Mouse (Mus musculus) megakaryocyte, embryonic 14.5 days (primary cell): ENCODE results near the gene Gad2. TPM values are rescaled to one million over a fixed set of nuclear protein-coding genes. Genes with fewer than 3 reads are reported as not detected.

Experiments used
- H3K27me3 ChIP-seq: replicated peaks from 2 replicates; pipeline ENCODE3; 2012; ENCODE audit warnings: inconsistent platforms
- H3K36me3 ChIP-seq: replicated peaks from 2 replicates; pipeline ENCODE3; 2012; ENCODE audit warnings: low read length, inconsistent platforms, mixed read lengths
- H3K4me1 ChIP-seq: 2 replicates; pipeline ENCODE4 v1.6.1; 2012; ENCODE audit warnings: inconsistent platforms
- H3K4me3 ChIP-seq: replicated peaks from 2 replicates; pipeline ENCODE3; 2012; ENCODE audit warnings: moderate library complexity, mild to moderate bottlenecking, inconsistent platforms
- H3K9me3 ChIP-seq: 2 replicates; pipeline ENCODE4 v1.6.1; 2012; ENCODE audit warnings: inconsistent platforms
- FLI1 ChIP-seq: IDR thresholded peaks from 2 replicates; pipeline ENCODE4 v1.6.1; 2012; ENCODE audit warnings: low read length, inconsistent platforms, mixed read lengths
- GATA1 ChIP-seq: IDR thresholded peaks from 3 replicates; pipeline ENCODE4 v1.6.1; 2012; ENCODE audit warnings: mixed read lengths, low read length, inconsistent platforms, borderline replicate concordance
- polyA plus RNA-seq: library from polyadenylated mRNA; stranded (reverse); fragments of >175 nt; gene quantifications from 2 replicates; pipeline ENCODE4 v1.2.3, GENCODE M21; 2012; ENCODE audit warnings: low replicate concordance; ENCODE audit not compliant: insufficient read depth

The Gad2 gene
- polyA plus RNA-seq, 1 experiment = not detected

DNA sequence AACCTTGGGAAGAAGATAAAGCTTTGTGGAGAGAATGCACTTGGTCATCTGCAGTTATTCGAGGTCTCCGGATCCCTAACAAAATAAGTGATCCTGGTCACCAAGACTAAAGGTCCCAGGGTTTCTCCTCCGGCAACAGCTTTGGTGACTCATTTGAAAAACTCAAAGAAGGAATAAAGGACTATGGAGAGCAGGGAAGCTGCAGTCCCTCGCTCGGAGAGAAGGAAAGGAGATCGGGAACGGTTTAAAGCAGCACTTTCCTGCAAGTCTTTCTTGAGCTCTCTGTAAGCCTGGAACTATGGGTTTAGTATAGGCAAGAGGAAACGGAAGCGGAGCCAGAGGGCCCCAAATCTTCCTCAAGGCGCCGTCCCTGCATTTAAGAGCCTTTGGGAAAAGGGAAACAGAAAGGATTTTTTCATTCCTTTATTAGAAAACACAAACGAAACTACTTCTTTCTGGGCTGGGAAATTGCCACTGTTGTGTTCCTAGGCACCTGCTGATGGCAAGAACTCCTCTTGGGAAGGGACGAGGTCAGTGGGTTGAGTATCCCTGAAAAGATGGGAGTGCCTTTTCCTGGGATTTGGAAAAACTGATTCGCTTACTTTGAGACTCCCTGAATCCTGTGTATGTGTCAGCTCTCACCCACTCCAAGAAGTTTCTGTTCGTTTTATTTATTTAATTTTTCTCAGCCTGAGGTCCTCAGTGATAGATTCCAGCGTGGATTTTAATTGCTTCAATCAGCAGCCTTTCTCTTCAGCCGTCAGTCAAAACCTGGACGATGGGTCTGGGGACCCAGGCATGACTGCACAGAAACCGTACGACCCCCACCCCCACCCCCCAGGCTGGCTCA lies 802 bp upstream of the Gad2 start:
- peak overlapping the region; percentile 35 for H3K4me3 ChIP-seq
- H3K27me3 ChIP-seq = peaks cover 86% of the 10 kb centered on the region
- H3K4me1 ChIP-seq = peaks cover 29% of the 10 kb centered on the region
- H3K36me3 ChIP-seq = no peaks in the 10 kb centered on the region
- TF ChIP-seq GATA1 (no peak), FLI1 (no peak)
- peaks cover 15% of the 10 kb centered on the region; the same call in 1 of the 2 replicates for H3K9me3 ChIP-seq

DNA sequence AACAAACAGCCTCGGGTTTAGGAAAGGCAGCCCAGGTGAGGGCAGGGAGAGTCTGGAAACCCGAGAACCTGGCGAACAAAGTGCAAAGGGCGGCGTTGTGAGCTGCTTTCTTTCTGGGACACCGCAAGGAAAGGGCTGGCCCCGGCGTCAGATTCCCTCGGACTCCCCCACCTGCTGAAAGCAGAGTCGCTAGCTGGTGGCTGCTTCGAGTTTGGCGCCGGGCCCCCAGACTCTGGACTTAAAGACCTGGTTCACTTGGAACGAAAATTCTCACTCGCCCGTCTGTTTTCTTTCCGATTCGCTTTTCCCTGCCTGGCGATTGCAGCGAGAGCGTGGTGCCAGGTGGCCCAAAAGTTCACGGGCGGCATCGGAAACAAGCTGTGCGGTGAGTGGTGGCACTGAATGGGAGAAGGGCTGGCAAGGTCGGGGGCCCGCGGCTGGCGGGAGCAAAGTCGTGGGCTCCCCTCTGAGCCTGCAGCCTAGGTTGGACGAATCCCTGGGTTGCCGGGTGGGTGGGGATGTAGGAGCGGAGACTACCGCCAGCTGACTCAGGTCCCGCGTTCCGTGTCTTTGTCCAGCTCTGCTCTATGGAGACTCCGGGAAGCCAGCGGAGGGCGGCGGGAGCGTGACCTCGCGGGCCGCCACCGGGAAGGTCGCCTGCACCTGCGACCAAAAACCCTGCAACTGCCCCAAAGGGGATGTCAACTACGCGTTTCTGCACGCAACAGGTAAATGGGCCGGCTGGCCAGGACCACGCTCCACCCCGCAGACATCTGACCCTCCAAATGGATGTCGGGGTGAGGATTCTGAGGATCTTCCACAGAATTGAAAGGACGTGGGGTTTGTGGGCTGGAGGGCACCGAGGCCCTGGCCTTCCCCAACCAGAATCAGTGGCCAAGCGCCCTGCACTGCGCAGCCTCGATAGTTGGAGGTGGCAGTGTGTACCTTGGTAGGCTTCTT lies 1.4 kb downstream of the Gad2 start:
- Histone ChIP-seq H3K4me3 (no peak overlapping the region), H3K27me3 (peaks cover 86% of the 10 kb centered on the region), H3K36me3 (no peaks in the 10 kb centered on the region), H3K4me1 (peaks cover 29% of the 10 kb centered on the region), H3K9me3 (peaks cover 15% of the 10 kb centered on the region; the same call in 1 of the 2 replicates)
- no peak for TF ChIP-seq FLI1
- no peak for TF ChIP-seq GATA1

DNA sequence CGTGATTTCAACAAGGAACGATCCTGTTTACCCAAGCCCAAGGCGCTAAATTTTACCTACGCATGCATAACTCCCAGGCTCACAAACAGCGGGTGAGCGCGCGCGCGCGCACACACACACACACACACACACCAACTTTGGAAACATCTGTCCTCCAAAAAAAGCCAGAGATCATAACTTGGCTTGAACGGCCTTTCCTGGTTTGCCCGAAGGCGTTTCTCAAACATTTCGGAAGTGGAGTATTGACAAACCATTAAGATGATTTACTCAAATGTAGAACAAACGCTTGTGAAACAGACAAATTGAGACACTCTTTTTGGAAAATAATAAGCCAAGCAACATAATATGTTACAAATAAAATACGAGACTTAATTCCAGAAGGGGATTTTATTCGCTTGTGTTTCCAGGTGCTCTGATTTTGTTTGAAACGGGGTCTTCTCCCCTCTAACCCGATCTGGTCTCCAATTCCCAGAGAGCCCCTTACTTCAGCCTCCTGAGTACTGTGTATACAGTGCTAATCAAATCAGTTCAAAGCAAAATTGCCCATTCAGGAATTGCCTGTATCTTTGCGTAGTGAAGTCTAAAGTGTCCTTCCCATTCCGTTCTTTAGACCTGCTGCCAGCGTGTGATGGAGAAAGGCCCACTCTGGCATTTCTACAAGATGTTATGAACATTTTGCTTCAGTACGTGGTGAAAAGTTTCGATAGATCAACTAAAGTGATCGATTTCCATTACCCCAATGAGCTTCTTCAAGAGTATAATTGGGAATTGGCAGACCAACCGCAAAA lies 2.4 kb downstream of the Gad2 start:
- TF ChIP-seq FLI1 (no peak), GATA1 (no peak)
- Histone ChIP-seq H3K4me1 (peaks cover 29% of the 10 kb centered on the region), H3K36me3 (no peaks in the 10 kb centered on the region), H3K4me3 (no peak overlapping the region), H3K9me3 (peaks cover 15% of the 10 kb centered on the region; the same call in 1 of the 2 replicates), H3K27me3 (peaks cover 77% of the 10 kb centered on the region)

DNA sequence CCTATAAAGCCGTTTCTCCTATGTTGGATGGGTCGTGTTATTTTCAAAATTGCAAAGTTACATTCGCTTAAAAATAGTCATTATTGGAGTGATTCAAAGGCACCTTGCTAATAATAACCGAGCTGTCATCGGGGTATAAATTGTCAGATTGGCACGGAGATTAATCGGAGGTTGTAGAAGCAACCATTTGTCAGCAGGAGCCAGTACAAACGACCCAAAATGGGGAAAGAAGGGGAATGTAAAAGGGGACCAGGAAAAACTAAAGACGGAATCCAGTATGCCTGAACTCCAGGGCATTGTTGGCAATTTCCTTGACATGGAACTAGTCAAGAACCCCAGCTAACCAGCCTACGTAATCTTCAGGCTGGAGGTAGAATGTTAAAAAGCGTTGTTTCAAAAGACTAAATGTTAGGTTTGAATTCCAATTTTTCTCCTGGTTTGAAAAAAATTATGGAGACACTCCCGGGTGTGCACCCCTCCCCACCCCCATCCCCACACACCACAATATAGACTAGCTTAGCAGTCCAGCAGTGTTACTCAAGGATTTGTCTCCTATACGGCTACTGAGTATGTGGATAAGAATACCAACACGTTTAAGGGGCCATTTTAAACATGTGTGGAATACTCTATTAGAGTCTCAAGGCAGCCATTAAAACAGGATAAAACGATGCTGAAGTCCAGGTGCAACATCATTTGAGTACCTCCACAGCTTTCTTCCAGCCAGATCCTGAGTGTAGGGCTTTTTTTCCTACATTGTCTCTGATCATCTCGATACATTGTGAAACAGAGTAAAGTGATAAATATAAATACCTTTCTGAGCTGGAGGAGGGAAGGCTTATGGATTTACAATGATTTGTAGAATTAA lies 3.3 kb downstream of the Gad2 start:
- Histone ChIP-seq H3K36me3 (no peaks in the 10 kb centered on the region), H3K4me3 (no peak overlapping the region), H3K9me3 (peaks cover 15% of the 10 kb centered on the region; the same call in 1 of the 2 replicates), H3K27me3 (peaks cover 68% of the 10 kb centered on the region), H3K4me1 (peaks cover 29% of the 10 kb centered on the region)
- TF ChIP-seq FLI1 = no peak
- no peak for TF ChIP-seq GATA1

DNA sequence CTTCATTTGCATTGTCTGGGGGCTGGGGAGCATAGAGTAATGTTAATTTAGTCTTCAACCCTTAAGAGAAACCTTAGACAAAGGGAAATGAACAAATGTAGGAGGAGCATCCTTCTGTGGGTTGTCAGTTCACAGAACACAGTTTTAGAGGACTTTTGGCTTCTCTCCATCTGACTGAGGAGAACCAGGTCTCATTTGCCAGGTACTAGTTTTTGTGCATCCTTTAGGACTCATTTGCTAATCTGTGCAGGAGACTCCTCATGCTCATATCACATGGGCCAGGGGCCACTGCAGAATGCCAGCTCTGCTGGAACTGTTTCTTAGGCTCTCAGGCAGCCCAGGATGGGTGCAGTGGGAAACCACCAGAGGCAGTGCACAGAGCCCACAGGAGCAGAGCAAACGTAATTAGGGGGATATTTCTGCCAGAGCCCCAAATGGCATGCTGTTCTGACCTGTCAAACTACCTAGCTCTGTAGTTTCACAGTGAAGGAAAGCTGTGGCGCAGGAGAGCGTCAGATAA lies 5.2 kb downstream of the Gad2 start:
- Histone ChIP-seq H3K27me3 (peaks cover 55% of the 10 kb centered on the region), H3K4me1 (peaks cover 16% of the 10 kb centered on the region), H3K36me3 (no peaks in the 10 kb centered on the region), H3K4me3 (no peak overlapping the region), H3K9me3 (peaks cover 9% of the 10 kb centered on the region; the same call in 1 of the 2 replicates)
- TF ChIP-seq FLI1 (no peak), GATA1 (no peak)

DNA sequence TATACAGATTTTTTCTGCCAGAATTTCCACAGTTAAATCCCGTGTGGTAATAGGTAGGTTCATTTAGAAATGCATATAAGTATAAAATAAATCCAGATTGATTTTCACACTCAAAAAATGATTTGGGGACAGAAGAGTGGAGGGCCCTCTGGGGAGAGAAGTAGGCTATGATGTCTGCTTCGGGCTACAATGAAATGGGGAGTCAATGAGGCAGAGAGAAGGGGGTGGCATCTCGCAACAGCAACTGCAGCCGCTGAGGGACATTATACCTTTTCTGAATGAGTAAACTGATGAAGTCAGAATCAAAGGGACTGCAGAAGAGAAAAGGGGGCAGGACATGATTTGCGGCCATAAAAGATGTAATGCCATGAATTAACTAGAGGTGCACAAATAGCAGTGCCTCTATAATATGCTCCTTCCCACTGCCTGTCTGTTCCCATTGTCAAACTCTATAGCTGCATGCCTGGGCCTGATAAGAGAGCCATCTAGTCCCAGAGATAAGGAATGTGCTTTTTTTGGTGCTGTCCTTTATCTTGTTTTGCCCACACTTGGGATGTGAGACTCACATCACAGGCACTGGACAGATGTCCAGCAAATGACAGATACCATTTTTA lies 5.9 kb downstream of the Gad2 start:
- H3K27me3 ChIP-seq = peaks cover 48% of the 10 kb centered on the region
- H3K4me3 ChIP-seq = no peak overlapping the region
- TF ChIP-seq GATA1 (no peak), FLI1 (no peak)

DNA sequence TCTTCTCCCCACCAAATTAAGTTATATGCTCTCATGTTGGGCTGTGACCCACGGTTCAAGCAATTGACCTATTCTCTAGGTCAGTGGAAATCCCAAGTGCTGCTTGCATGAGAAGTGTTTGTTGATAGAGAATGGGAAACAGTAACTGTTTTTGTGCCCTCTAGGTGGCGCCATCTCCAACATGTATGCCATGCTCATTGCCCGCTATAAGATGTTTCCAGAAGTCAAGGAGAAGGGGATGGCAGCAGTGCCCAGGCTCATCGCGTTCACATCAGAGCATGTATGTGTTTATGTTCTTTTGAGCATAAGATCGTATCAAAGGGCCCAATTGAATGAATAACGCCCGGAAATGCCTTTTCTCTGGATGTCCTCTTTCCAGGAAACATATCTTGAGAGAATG lies 12.8 kb downstream of the Gad2 start:
- Histone ChIP-seq H3K9me3 (0 out of 2 replicates have a peak, but pooled peaks cover 3% of the 10 kb centered on the region), H3K4me3 (no peak overlapping the region), H3K4me1 (no peaks in the 10 kb centered on the region; the same call in 1 of the 2 replicates), H3K27me3 (peaks cover 5% of the 10 kb centered on the region), H3K36me3 (no peaks in the 10 kb centered on the region)
- no peak for TF ChIP-seq GATA1
- no peak for TF ChIP-seq FLI1

More for the DNA sequence above, 5.9 kb downstream of the Gad2 start:
- no peaks in the 10 kb centered on the region for H3K36me3 ChIP-seq
- H3K4me1 ChIP-seq = peaks cover 11% of the 10 kb centered on the region
- H3K9me3 ChIP-seq = peaks cover 6% of the 10 kb centered on the region; the same call in 1 of the 2 replicates

DNA sequence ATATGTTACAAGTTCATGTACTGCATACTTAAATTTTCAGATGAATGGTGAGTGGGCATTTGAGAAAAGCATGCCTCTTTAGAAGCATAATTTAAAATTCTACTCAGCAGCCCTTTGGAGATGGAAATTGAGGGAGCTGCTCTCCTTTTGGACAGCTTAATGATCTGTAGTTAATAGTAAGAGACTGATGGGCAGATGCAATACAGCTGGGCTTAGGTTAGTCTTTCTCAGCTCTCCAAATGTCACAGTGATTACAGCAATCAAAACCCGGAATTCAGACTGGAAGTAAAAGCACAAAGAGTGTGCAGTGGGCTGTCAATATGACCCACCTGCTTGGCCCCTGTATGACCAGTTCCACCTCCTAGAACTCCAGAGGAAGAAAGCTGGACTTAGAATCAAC lies 24.1 kb downstream of the Gad2 start:
- Histone ChIP-seq H3K36me3 (no peaks in the 10 kb centered on the region), H3K4me3 (no peak overlapping the region), H3K9me3 (no peaks in the 10 kb centered on the region), H3K27me3 (no peaks in the 10 kb centered on the region), H3K4me1 (peaks cover 4% of the 10 kb centered on the region; the same call in 1 of the 2 replicates)
- TF ChIP-seq GATA1 (no peak), FLI1 (no peak)
